Mouse (Mus musculus) adrenal gland, adult 8-10 months (tissue): ENCODE results near the gene Fyn. TPM values are rescaled to one million over a fixed set of nuclear protein-coding genes. Genes with fewer than 3 reads are reported as not detected.

Source experiments
- DNase-seq: peaks from one replicate; pipeline ENCODE4 v3.0.0; 2022
- total RNA-seq, 4 experiments: library from RNA; stranded (reverse); gene quantifications; 2 replicates each; pipeline ENCODE4 v1.2.4; 2022

Fyn gene
- total RNA-seq, 4 experiments from 2014 or later = 42.7 to 61.7 (median 54.9) TPM

GRCm38 (mm10) chr10:39379287-39379686 is 10.6 kb downstream of the Fyn start:
- no peak for DNase-seq

DNA sequence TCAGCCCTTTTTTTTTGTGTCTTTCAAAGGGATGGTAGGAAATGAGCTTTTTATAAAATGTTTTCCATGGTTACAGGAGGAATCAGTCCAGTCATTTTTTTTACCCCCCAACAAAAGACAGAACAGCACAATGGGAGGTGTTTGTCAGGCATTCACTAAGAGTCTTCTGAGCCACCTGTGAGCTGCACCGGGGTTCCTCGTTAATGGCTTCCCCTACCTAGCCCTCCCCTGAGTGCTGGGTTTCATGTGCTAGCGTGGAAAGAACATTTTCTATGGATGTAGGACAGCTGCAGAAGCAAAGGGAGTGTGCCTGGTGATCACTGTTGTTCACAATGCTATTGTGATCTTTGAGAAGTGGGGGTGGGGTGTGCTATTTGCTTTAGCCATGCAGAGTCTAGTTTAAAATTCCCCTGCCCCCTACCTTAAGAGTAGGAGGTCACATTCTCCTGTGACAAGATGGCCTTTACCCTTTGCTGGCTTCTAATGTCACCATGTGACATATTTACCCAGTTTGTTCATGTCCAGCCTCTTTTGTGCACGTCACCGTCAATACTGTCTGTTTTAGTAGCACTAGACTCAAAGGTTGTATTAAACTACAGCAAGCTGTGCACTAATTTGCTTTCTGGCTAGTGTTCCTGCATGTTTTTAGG is 11.2 kb downstream of the Fyn start:
- no peak for DNase-seq

- no peak for DNase-seq
Measured at GRCm38 (mm10) chr10:39385259-39385658, 16.6 kb downstream of the Fyn start.

GRCm38 (mm10) chr10:39386203-39386602 is 17.5 kb downstream of the Fyn start:
- no peak for DNase-seq

GRCm38 (mm10) chr10:39387024-39387423 is 18.4 kb downstream of the Fyn start:
- no peak for DNase-seq

GRCm38 (mm10) chr10:39387556-39387955 is 18.9 kb downstream of the Fyn start:
- no peak for DNase-seq

DNA sequence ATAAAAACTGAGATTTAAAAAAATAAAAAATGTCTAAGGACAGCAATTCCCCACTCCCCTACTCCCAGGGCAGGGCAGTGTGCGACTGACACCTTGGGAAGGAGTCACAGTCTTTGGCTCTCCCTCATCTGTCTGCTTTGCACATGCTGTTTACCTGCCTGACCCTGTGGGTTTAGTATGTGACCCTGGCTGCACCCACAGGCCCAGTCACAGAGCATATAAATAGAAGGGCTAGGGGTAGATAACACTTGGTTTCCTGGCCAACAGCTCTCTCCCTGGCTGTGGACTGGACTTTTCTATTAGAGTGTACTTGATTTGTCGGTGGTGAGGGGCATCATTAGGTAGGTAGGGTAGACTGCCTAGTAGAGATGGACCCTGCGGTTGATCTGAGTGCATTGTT is 19.5 kb downstream of the Fyn start:
- no peak for DNase-seq

DNA sequence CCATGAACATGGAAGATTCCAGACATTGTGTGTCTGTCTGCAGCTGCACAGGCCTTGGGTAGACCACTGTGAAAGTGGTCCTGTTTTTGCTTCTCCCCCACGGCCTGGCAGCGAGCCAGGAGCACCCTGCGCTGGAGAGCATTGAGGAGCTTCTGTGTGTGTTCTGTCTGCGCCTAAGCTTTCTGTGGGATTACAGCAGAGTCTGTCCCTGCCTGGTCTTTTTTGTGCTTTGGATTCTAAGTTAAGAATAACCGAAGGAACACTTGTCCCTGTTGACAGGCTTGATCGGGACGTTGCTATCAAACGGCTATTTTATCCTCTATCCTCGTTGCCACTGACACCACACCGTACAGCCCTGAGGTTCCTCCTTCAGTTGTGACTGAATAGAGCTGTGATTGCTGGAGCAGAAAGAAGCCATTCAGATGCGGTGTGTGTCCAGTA is 20.8 kb downstream of the Fyn start:
- DNase-seq = no peak

- no peak for DNase-seq
Measured at GRCm38 (mm10) chr10:39390541-39390940, 21.9 kb downstream of the Fyn start.

GRCm38 (mm10) chr10:39392900-39393483 is 24.3 kb downstream of the Fyn start:
- DNase-seq = no peak

DNA sequence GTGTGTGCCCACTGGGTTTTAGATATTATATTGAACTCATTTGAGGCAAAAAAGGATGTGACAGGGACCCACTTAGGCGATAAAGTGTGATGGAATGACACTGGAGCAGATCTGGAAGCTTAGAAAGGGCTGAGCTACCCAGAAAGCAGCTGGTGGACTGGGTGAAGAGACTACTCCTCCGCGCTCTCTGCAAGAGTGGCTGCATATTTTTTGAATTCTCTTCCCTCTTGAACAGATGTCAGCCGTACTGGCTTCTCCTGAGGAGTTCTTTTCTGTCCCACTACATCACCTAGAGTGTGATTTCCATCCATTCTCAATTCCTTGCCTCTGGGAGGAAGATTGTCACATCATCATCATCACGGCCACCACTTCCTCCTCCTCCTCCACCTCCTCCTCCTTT is 26.9 kb downstream of the Fyn start:
- DNase-seq = no peak

DNA sequence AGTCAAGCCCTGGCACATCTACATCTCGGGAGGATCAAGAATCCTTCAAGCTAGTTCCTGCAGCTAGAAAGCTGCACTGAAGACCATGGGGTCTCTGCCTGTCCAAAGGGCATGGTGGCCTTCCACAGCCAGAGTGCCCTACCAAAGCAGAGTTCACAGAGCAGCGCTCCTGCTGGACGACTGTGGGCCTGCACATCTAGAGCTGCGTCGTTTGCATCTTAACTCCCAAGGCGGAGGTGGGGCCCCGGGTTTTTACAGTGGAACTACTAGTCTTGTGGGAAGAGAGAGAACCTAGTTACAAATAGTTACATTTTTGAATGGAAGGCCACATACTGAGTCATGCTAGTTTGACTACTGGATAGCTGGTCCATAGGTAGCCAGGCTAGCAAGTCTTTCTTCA is 30.3 kb downstream of the Fyn start:
- no peak for DNase-seq

GRCm38 (mm10) chr10:39400155-39400554 is 31.5 kb downstream of the Fyn start:
- no peak for DNase-seq

DNA sequence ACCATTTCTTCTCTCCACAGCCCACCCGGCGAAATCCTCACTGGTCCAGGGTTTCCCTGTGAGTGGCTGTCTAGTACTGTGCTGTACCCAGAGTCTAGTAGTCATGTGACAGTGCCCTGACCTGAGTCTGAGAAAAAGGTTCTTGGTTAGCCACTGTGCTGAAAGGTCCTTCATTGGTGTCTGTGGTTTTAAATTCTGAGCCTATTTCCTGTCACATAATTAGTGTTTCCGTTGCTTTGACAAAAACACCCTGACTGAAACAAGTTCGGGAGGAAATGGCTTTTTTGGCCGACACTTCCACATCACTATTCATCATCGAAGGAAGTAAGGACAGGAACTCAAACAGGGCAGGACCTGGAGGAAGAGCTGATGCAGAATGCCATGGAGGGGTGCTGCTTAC is 33.8 kb downstream of the Fyn start:
- no peak for DNase-seq

DNA sequence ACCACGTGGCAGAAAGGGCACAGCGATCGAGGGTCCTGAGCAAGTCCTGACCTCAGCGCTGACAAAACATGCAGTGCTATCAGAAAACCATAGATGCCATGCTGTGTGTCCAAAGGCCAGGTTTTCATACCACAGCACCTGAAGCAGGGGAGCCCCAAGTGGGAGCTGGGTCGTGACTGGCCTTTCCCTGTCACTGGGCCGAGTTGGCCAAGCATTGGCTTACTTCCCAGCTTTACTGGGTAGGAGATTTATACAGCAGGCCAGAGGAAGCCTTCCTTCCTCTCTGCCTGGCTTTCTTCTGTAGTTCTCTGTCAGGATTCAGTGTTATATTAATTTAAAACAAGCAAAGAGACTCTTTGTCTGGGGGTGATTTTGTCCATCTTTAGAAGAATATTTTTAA is 35.1 kb downstream of the Fyn start:
- DNase-seq = no peak

- no peak for DNase-seq
Measured at GRCm38 (mm10) chr10:39404175-39404574, 35.5 kb downstream of the Fyn start.

DNA sequence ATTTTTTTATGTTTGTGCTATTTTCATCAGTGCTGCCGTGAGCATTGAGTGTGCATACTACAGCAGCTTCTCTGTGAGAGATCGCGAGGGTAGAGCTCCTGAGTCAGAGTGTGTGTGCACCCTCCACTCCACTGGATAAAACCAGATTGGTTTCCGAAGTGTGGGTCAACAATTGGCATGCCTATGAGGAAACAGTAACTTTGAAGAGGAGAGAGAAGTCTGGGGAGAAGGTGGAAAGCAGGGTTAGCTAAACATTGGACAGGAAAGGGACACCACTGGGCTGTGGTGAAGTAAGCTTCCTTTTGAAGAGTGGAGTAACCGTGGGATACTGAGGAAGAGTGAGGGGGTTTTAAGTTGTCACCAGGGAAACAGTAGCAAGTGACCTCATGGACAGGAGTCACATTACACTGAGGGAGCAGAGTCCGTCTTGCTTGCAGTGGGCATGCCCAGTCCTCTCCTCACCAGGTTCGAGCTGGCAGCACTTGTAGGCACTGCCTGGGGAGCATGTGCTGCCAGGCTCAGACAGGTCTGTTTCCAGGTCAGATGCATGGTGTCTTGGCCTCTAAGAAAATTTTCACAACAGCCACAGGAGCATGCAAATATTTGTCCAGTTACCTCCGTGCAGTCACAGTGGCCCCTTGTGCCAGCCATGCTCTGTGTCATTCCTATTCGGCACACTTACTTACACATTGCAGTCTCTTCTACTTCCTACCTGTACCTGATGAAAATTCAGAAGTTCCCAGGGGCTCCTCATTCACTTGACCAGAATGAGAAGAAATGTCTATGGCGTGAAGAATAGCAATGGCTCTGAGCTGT is 37.5 kb downstream of the Fyn start:
- no peak for DNase-seq

DNA sequence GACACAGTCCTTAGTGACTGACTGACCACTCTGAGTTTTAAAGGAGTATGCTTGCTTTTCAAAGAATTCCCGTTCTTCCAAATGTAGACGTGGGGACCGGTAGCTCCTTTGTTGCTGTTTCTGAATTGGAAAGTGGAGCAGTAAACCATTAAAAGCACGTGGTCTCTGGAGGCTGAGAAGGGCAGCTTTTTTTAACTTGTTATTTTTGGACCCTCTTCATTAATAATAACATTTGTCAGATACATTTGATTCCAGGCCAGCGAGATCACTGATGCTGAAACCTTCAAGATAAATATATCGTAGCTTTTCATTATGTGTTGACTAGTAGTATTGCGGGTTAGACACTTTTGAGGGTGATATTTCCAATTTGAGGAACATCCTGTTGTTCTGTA is 38.1 kb downstream of the Fyn start:
- no peak for DNase-seq

DNA sequence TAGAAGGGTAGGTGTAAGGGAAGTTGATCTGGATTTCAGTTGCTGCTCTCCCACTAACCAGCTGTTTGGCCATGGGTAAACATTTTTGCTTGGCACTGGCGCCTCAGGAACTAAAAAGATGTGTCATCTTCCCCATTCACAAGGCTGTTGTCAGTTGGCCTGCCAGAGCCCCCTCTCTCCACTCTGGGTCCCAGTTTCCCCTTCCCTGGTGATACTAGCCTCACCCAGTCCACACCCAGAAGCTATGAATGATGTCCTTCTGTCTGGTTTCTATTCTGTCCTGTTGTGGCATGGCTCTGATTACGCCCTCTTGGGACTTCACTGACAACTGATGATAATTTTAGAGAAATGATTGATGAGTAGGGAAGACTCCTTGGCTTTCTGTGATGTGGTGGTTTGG is 38.9 kb downstream of the Fyn start:
- DNase-seq = no peak

DNA sequence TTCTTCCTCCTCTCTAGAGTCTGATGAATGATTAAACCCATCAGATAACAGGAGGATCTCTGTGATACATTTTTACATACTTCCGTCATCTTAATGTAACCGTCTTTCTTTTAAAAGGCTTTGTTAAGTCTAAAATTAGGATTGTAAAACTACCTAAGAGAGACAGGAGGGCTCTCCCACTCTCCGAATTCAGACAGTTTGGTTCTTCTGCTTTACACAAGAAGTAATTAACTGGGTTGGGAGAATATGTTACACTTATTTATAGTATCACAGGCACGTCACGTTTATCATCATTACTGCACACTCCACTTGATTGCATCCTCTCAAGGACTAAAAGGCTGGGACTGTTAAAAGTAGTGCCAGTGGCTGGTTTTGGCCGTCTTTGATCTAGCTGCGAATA is 40.9 kb downstream of the Fyn start:
- DNase-seq = no peak

GRCm38 (mm10) chr10:39410151-39410649 is 41.5 kb downstream of the Fyn start:
- DNase-seq = no peak

DNA sequence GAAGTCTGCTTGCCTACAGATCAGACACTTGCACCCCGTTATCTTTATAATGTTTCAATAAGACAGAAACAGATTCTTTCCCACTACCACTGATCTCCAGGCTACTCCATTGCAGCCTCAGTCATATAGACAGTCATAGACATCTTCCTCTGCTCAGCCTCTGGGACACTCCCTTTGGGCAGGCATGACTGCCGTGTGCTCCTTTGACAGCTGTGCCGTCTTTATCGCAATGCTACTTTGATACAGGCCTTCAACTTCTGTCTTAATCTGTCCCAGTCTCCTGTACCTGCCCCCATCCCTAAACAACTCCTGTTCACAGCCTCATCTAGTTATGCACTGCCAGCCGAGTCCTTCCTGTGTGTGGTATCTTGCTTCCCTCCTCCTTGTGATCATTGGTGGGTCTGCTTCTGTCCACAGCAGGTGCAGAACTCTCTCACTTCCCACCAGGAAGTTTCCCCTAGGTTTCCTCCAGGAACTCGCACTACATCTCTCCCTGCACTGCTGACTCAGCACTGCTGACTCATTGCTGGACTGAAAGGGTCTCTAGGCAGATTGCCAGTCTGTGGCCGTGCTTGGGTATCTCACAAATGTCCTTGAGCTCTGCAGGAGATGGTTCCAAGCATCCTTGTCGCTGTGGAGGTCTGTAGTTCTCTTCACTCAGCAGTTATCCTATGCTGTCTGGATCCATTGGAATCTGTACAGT is 43.4 kb downstream of the Fyn start:
- DNase-seq = no peak
